In genomic region chr19:59067652-59068051, GRCm38 (mm10) we compare ENCODE assay signal across 25 mouse cellular contexts. TPM values are rescaled to one million over a fixed set of nuclear protein-coding genes. Genes with fewer than 3 reads are reported as not detected.
A peak's percentile ranks its signal among the peaks of the same experiment; 100 is the strongest.
DNase-seq lines count a peak whose midpoint lies in the region; ATAC-seq and TF ChIP-seq lines count a peak whose summit lies in the region.
"Had no signal": no experiment of that assay in that cellular context is flagged by ENCODE, and none has a peak within 500 bp of the region (broad histone marks: within the 10 kb centered on the region; RNA-seq: fewer than 3 reads in every experiment).

No protein-coding gene starts in this region.

- no peak for TF ChIP-seq CTCF in liver, postnatal 0 days (IDR thresholded peaks at IDR 0.05; ENCODE audit: low read depth)

- peaks cover 20% of the 10 kb centered on the region for H3K27me3 ChIP-seq in forebrain, embryonic 10.5 days (ENCODE audit: poor library complexity, severe bottlenecking)
- no peaks in the 10 kb centered on the region for H3K27me3 ChIP-seq in forebrain, embryonic 16.5 days (replicated peaks; ENCODE audit: control insufficient read depth, insufficient read depth, low read length)
- H3K27me3 ChIP-seq in intestine, embryonic 14.5 days (replicated peaks; ENCODE audit: control insufficient read depth, insufficient read depth, low read length) = no peaks in the 10 kb centered on the region
- no peaks in the 10 kb centered on the region for H3K27me3 ChIP-seq in intestine, embryonic 16.5 days (replicated peaks; ENCODE audit: control insufficient read depth, insufficient read depth, low read length)
- no peaks in the 10 kb centered on the region for H3K27me3 ChIP-seq in liver, postnatal 0 days (ENCODE audit: insufficient read depth, low read length)
- H3K27me3 ChIP-seq in liver, embryonic 11.5 days (replicated peaks; ENCODE audit: control insufficient read depth, insufficient read depth, low read length) = no peaks in the 10 kb centered on the region
- H3K27me3 ChIP-seq: CH12.LX, Patski had no signal

- no peak overlapping the region for H3K27ac ChIP-seq in forebrain, embryonic 10.5 days
- no peak overlapping the region for H3K27ac ChIP-seq in forebrain, embryonic 16.5 days (ENCODE audit: low read length)
- H3K27ac ChIP-seq in intestine, embryonic 14.5 days (ENCODE audit: low read depth) = no peak overlapping the region
- no peak overlapping the region for H3K27ac ChIP-seq in intestine, embryonic 16.5 days (ENCODE audit: low read length)
- H3K27ac ChIP-seq in liver, postnatal 0 days (ENCODE audit: low read depth) = no peak overlapping the region
- no peak overlapping the region for H3K27ac ChIP-seq in liver, embryonic 11.5 days (ENCODE audit: low read depth, low read length)
- H3K27ac ChIP-seq: embryonic facial prominence, embryonic 10.5 days; embryonic facial prominence, embryonic 12.5 days; forebrain, embryonic 12.5 days had no signal

- peaks cover 5% of the 10 kb centered on the region; the same call in 1 of the 2 replicates for H3K4me1 ChIP-seq in forebrain, embryonic 10.5 days
- H3K4me1 ChIP-seq in forebrain, embryonic 16.5 days (replicated peaks; ENCODE audit: control insufficient read depth, insufficient read depth, low read length) = peaks cover 13% of the 10 kb centered on the region
- no peaks in the 10 kb centered on the region for H3K4me1 ChIP-seq in intestine, embryonic 14.5 days (replicated peaks; ENCODE audit: control insufficient read depth, insufficient read depth, low read length)
- H3K4me1 ChIP-seq in intestine, embryonic 16.5 days (ENCODE audit: control insufficient read depth, insufficient read depth, low read length) = peaks cover 5% of the 10 kb centered on the region; the same call in 1 of the 2 replicates
- no peaks in the 10 kb centered on the region for H3K4me1 ChIP-seq in liver, postnatal 0 days (ENCODE audit: insufficient read depth)
- no peaks in the 10 kb centered on the region for H3K4me1 ChIP-seq in liver, embryonic 11.5 days (replicated peaks; ENCODE audit: control insufficient read depth, insufficient read depth, low read length)
- H3K4me1 ChIP-seq: embryonic facial prominence, embryonic 10.5 days; embryonic facial prominence, embryonic 12.5 days had no signal

- no peak for TF ChIP-seq EP300 in liver, postnatal 0 days (IDR thresholded peaks at IDR 0.05; ENCODE audit: low read depth)

- H3K9me3 ChIP-seq in forebrain, embryonic 10.5 days = no peaks in the 10 kb centered on the region
- no peaks in the 10 kb centered on the region for H3K9me3 ChIP-seq in forebrain, embryonic 16.5 days (ENCODE audit: control insufficient read depth, low read length)
- no peaks in the 10 kb centered on the region for H3K9me3 ChIP-seq in intestine, embryonic 14.5 days (ENCODE audit: control insufficient read depth, low read length)
- no peaks in the 10 kb centered on the region for H3K9me3 ChIP-seq in intestine, embryonic 16.5 days (ENCODE audit: control insufficient read depth, low read length)
- no peaks in the 10 kb centered on the region for H3K9me3 ChIP-seq in liver, postnatal 0 days (ENCODE audit: low read length)
- no peaks in the 10 kb centered on the region for H3K9me3 ChIP-seq in liver, embryonic 11.5 days (ENCODE audit: control insufficient read depth, low read length)
- H3K9me3 ChIP-seq: embryonic facial prominence, embryonic 10.5 days; embryonic facial prominence, embryonic 12.5 days; forebrain, embryonic 12.5 days; G1E had no signal

- ATAC-seq in forebrain, embryonic 16.5 days = no peak
- no peak for ATAC-seq in intestine, embryonic 14.5 days (replicated peaks; ENCODE audit: low FRiP score, low TSS enrichment, low read depth)
- ATAC-seq in intestine, embryonic 16.5 days = no peak
- peak; percentile 69; the same call in 1 of the 2 replicates for ATAC-seq in liver, postnatal 0 days
- ATAC-seq in liver, embryonic 11.5 days (replicated peaks; ENCODE audit: low FRiP score) = no peak
- ATAC-seq: activated CD4-positive, CD25-positive, alpha-beta regulatory T cell, adult 4 months; CD4-positive, CD25-positive, alpha-beta regulatory T cell, adult 4 months; forebrain, embryonic 14.5 days; forebrain, postnatal 0 days; Patski had no signal

- H3K4me2 ChIP-seq in forebrain, embryonic 16.5 days (ENCODE audit: low read length) = no peak overlapping the region
- no peak overlapping the region for H3K4me2 ChIP-seq in intestine, embryonic 14.5 days (ENCODE audit: low read length)
- no peak overlapping the region for H3K4me2 ChIP-seq in intestine, embryonic 16.5 days (ENCODE audit: low read depth, low read length)
- no peak overlapping the region for H3K4me2 ChIP-seq in liver, postnatal 0 days (ENCODE audit: low read depth, low read length)
- H3K4me2 ChIP-seq in liver, embryonic 11.5 days = no peak overlapping the region
- H3K4me2 ChIP-seq: embryonic facial prominence, embryonic 12.5 days; forebrain, embryonic 12.5 days had no signal

- no peak overlapping the region for H3K4me3 ChIP-seq in forebrain, embryonic 10.5 days
- H3K4me3 ChIP-seq in forebrain, embryonic 16.5 days (replicated peaks; ENCODE audit: low read length) = no peak overlapping the region
- H3K4me3 ChIP-seq in intestine, embryonic 14.5 days (ENCODE audit: low read depth, low read length) = no peak overlapping the region
- H3K4me3 ChIP-seq in intestine, embryonic 16.5 days (ENCODE audit: low read length) = no peak overlapping the region
- H3K4me3 ChIP-seq in liver, postnatal 0 days (ENCODE audit: low read depth, low read length) = no peak overlapping the region
- no peak overlapping the region for H3K4me3 ChIP-seq in liver, embryonic 11.5 days (ENCODE audit: low read depth, low read length)
- H3K4me3 ChIP-seq: embryonic facial prominence, embryonic 10.5 days; embryonic facial prominence, embryonic 12.5 days; forebrain, embryonic 12.5 days had no signal

- WGBS in forebrain, embryonic 10.5 days = 85% methylated on average over 1 of the region's 1 CpGs
- WGBS in forebrain, embryonic 16.5 days = 82% methylated on average over 1 of the region's 1 CpGs
- 77% methylated on average over 1 of the region's 1 CpGs for WGBS in intestine, embryonic 14.5 days
- 80% methylated on average over 1 of the region's 1 CpGs for WGBS in intestine, embryonic 16.5 days
- WGBS in liver, postnatal 0 days (ENCODE audit: insufficient replicate concordance) = 53% methylated on average over 1 of the region's 1 CpGs
- 52% methylated on average over 1 of the region's 1 CpGs for WGBS in liver, embryonic 11.5 days

- peak; percentile 7 for DNase-seq in forebrain, embryonic 10.5 days (ENCODE audit: extremely low spot score, low spot score)
- peak; percentile 23 for DNase-seq in intestine, embryonic 14.5 days (ENCODE audit: low spot score)
- DNase-seq in liver, postnatal 0 days = no peak
- DNase-seq in liver, embryonic 11.5 days (ENCODE audit: low spot score) = no peak
- DNase-seq: adrenal gland, adult 8-10 months; adrenal gland, postnatal 14 days; adrenal gland, postnatal 36 days; B cell, adult 2 months; cerebellum, adult 11-12 months; cerebellum, adult 2 months; cerebellum, adult 9-10 months; cerebellum, postnatal 10 days; cerebellum, postnatal 25 days; forebrain, postnatal 0 days had no signal

- no peak overlapping the region for H3K9ac ChIP-seq in forebrain, embryonic 16.5 days (replicated peaks; ENCODE audit: low read depth, low read length)
- H3K9ac ChIP-seq in intestine, embryonic 14.5 days (ENCODE audit: low read length) = no peak overlapping the region
- no peak overlapping the region for H3K9ac ChIP-seq in intestine, embryonic 16.5 days (ENCODE audit: low read depth, low read length)
- no peak overlapping the region for H3K9ac ChIP-seq in liver, postnatal 0 days (replicated peaks)
- no peak overlapping the region for H3K9ac ChIP-seq in liver, embryonic 11.5 days (ENCODE audit: low read depth, low read length)
- H3K9ac ChIP-seq: embryonic facial prominence, embryonic 12.5 days; forebrain, embryonic 12.5 days; forebrain, postnatal 0 days had no signal

- H3K36me3 ChIP-seq in forebrain, embryonic 10.5 days (replicated peaks) = no peaks in the 10 kb centered on the region
- H3K36me3 ChIP-seq in forebrain, embryonic 16.5 days (ENCODE audit: control insufficient read depth, insufficient read depth) = no peaks in the 10 kb centered on the region
- no peaks in the 10 kb centered on the region for H3K36me3 ChIP-seq in intestine, embryonic 14.5 days (ENCODE audit: control insufficient read depth, insufficient read depth, low read length)
- no peaks in the 10 kb centered on the region for H3K36me3 ChIP-seq in intestine, embryonic 16.5 days (ENCODE audit: control insufficient read depth, insufficient read depth, low read length)
- H3K36me3 ChIP-seq in liver, postnatal 0 days (replicated peaks; ENCODE audit: insufficient read depth, low read length) = no peaks in the 10 kb centered on the region
- H3K36me3 ChIP-seq in liver, embryonic 11.5 days (ENCODE audit: control insufficient read depth, insufficient read depth, low read length) = no peaks in the 10 kb centered on the region
- H3K36me3 ChIP-seq: embryonic facial prominence, embryonic 10.5 days; embryonic facial prominence, embryonic 12.5 days; forebrain, embryonic 12.5 days; G1E had no signal

RNA-seq across cellular contexts. Expression of gene Shtn1, which starts 8.2 kb away (rescaled TPM):
- 4.1 and 4.7 TPM in 2 replicates for polyA plus RNA-seq in forebrain, embryonic 10.5 days (2016; fragmentation: Nextera tagmentation; extraction: Ambion mirVana)
- 78.5 and 86.5 TPM in 2 replicates for polyA plus RNA-seq in forebrain, embryonic 16.5 days (2015; fragmentation: Nextera tagmentation; extraction: Ambion mirVana)
- polyA plus RNA-seq in intestine, embryonic 14.5 days (2014; fragmentation: Nextera tagmentation; extraction: Ambion mirVana) = 18.2 and 18.7 TPM in 2 replicates
- 15.1 and 15.4 TPM in 2 replicates for polyA plus RNA-seq in intestine, embryonic 16.5 days (2015; fragmentation: Nextera tagmentation; extraction: Ambion mirVana)
- polyA plus RNA-seq in liver, postnatal 0 days (2015; fragmentation: Nextera tagmentation; extraction: Ambion mirVana) = 2.5 and 2.9 TPM in 2 replicates
- 1.0 and 1.3 TPM in 2 replicates for polyA plus RNA-seq in liver, embryonic 11.5 days (2014; fragmentation: Nextera tagmentation; extraction: Ambion mirVana)
- polyA plus RNA-seq: G1E had no signal

Comparison
In these comparisons a context has a peak if more than half of its experiments do, and no peak if none do; other contexts are left out.
1. DNase-seq: peak in forebrain, embryonic 10.5 days (single experiment) and intestine, embryonic 14.5 days (single experiment); none in liver, postnatal 0 days (single experiment) and liver, embryonic 11.5 days (single experiment).